11 mouse cellular contexts compared by ENCODE assay signal in the genomic region with DNA sequence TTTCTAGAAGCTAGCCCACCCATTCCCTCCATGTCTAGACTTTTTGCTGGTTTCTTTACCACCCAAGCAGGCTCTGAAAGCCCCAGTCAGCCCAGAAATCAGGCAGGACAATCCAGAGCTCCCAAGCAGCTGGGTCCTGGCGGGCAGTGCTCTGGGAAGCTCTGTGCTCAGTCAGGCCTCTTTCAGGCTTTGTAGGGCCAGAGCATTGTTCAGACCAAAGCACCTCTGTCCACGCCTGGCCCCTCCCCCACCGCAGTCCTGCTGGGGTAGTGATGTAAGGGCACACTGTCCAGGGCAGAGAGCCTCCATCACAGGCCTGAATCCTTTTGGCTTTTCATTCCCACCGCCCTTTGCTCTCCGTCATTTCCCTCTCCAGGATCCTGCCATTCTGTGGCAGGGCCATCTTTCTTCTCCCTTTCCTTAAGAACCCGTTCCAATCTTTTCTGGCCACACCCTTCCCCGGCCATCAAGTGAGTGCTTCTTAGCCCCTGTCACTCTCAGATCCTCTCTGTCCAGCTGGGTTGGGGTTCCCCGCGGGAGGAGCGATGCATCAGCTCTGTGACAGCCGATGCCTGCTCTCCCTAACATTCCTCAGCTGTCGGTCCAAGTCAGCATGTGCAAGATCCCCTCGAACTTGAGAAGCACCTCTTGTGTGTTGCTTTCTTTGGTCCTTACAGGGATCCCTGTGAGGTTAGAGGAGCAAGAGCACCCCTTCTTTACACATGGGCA. TPM values are rescaled to one million over a fixed set of nuclear protein-coding genes. Genes with fewer than 3 reads are reported as not detected.
DNase-seq lines count a peak whose midpoint lies in the region; ATAC-seq and TF ChIP-seq lines count a peak whose summit lies in the region.
"Had no signal": no experiment of that assay in that cellular context is flagged by ENCODE, and none has a peak within 500 bp of the region (broad histone marks: within the 10 kb centered on the region; RNA-seq: fewer than 3 reads in every experiment).

No protein-coding gene starts in this region.

- DNase-seq in kidney, postnatal 10 days = peak; percentile 59
- no peak for DNase-seq in kidney, adult 9 months
- peak; percentile 46 for DNase-seq in neural tube, embryonic 10.5 days (ENCODE audit: extremely low spot score, low spot score)
- DNase-seq in hindbrain, postnatal 0 days (ENCODE audit: low spot score) = no peak
- DNase-seq in kidney, postnatal 25 days = no peak
- DNase-seq: cerebellum, postnatal 14 days; heart, adult 18-20 months had no signal

- H3K9me3 ChIP-seq in neural tube, embryonic 15.5 days (replicated peaks) = no peaks in the 10 kb centered on the region
- no peaks in the 10 kb centered on the region for H3K9me3 ChIP-seq in hindbrain, postnatal 0 days (ENCODE audit: low read length)
- H3K9me3 ChIP-seq: kidney, embryonic 15.5 days had no signal

- WGBS in neural tube, embryonic 15.5 days = 35% methylated on average over 13 of the region's 13 CpGs
- 35% methylated on average over 13 of the region's 13 CpGs for WGBS in hindbrain, postnatal 0 days

- H3K4me2 ChIP-seq in neural tube, embryonic 15.5 days = no peak overlapping the region
- no peak overlapping the region for H3K4me2 ChIP-seq in hindbrain, postnatal 0 days (ENCODE audit: low read depth, low read length)
- H3K4me2 ChIP-seq: kidney, embryonic 15.5 days had no signal

- no peak overlapping the region for H3K9ac ChIP-seq in neural tube, embryonic 15.5 days (replicated peaks)
- no peak overlapping the region for H3K9ac ChIP-seq in hindbrain, postnatal 0 days (replicated peaks; ENCODE audit: low read length)
- H3K9ac ChIP-seq: kidney, embryonic 15.5 days had no signal

- no peaks in the 10 kb centered on the region for H3K27me3 ChIP-seq in neural tube, embryonic 15.5 days (replicated peaks)
- H3K27me3 ChIP-seq in hindbrain, postnatal 0 days (ENCODE audit: insufficient read depth, low read length) = no peaks in the 10 kb centered on the region
- H3K27me3 ChIP-seq: kidney, embryonic 15.5 days had no signal

- peaks cover 22% of the 10 kb centered on the region; the same call in 1 of the 2 replicates for H3K4me1 ChIP-seq in neural tube, embryonic 15.5 days
- no peaks in the 10 kb centered on the region for H3K4me1 ChIP-seq in hindbrain, postnatal 0 days (ENCODE audit: insufficient read depth, low read length)

- H3K36me3 ChIP-seq in neural tube, embryonic 15.5 days = peaks cover 41% of the 10 kb centered on the region
- peaks cover 9% of the 10 kb centered on the region; the same call in 1 of the 2 replicates for H3K36me3 ChIP-seq in hindbrain, postnatal 0 days (ENCODE audit: insufficient read depth, low read length)

- TF ChIP-seq CTCF in hindbrain, postnatal 0 days (IDR thresholded peaks at IDR 0.05; ENCODE audit: low read depth) = no peak

- no peak overlapping the region for H3K4me3 ChIP-seq in neural tube, embryonic 15.5 days (replicated peaks)
- H3K4me3 ChIP-seq in hindbrain, postnatal 0 days (ENCODE audit: low read length) = no peak overlapping the region
- H3K4me3 ChIP-seq: kidney, embryonic 15.5 days had no signal

- no peak for ATAC-seq in neural tube, embryonic 15.5 days (ENCODE audit: low FRiP score)
- peak; percentile 19; the same call in 1 of the 2 replicates for ATAC-seq in hindbrain, postnatal 0 days
- no peak for ATAC-seq in inflammation-experienced regulatory T-cells, adult 6 months

- no peak overlapping the region for H3K27ac ChIP-seq in neural tube, embryonic 15.5 days (replicated peaks)
- H3K27ac ChIP-seq in hindbrain, postnatal 0 days = no peak overlapping the region
- H3K27ac ChIP-seq: kidney, embryonic 15.5 days had no signal

RNA-seq across cellular contexts. Expression of gene Hs1bp3, which starts 26.5 kb away (rescaled TPM):
- polyA plus RNA-seq in neural tube, embryonic 15.5 days (2015; fragmentation: Nextera tagmentation; extraction: Ambion mirVana) = 8.0 and 10.3 TPM in 2 replicates
- 3.8 and 6.3 TPM in 2 replicates for total RNA-seq in hindbrain, postnatal 0 days (2014; rRNA removed)
- polyA plus RNA-seq in hindbrain, postnatal 0 days (2015; fragmentation: Nextera tagmentation; extraction: Ambion mirVana) = 5.5 and 6.5 TPM in 2 replicates
- 1 to 10 TPM; 2.7 to 5.2 (median 5.1) TPM for polyA plus RNA-seq in inflammation-experienced regulatory T-cells, adult 6 months (2017; shearing (Covaris generic))

RNA-seq across cellular contexts. Expression of gene Gdf7, which starts 38.0 kb away (rescaled TPM):
- 0.14 TPM in 1 of 2 replicates, not detected in the other for polyA plus RNA-seq in neural tube, embryonic 15.5 days (2015; fragmentation: Nextera tagmentation; extraction: Ambion mirVana)
- total RNA-seq in hindbrain, postnatal 0 days (2014; rRNA removed) = 0.83 and 3.6 TPM in 2 replicates
- 0.36 and 0.54 TPM in 2 replicates for polyA plus RNA-seq in hindbrain, postnatal 0 days (2015; fragmentation: Nextera tagmentation; extraction: Ambion mirVana)
- not detected for polyA plus RNA-seq in inflammation-experienced regulatory T-cells, adult 6 months (2017; shearing (Covaris generic))
- total RNA-seq: neutrophil, adult 5-6 weeks had no signal

Comparison
In these comparisons a context has a peak if more than half of its experiments do, and no peak if none do; other contexts are left out.
1. DNase-seq: peak in kidney, postnatal 10 days (single experiment) and neural tube, embryonic 10.5 days (single experiment); none in kidney, adult 9 months (single experiment), hindbrain, postnatal 0 days (single experiment) and kidney, postnatal 25 days (0 of 2).